Comparison of ENCODE assay signal across 10 mouse cellular contexts in the genomic region with DNA sequence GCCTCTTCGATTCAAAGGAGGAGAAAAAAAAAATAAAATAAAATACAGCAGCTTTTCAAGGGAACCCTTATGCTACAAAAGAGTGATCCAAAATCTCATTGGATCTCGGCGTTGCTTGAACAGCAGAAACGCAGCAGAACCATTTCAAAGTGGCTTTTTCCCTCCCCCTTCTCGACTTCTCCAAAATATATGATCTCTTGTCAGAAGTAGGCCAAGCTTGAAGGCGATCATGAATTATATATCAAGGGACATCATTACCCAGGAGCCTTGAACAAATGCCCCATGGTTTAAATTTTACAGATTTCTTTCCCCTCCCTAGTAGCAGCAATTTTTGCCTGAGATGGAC. TPM values are rescaled to one million over a fixed set of nuclear protein-coding genes. Genes with fewer than 3 reads are reported as not detected.
A peak's percentile ranks its signal among the peaks of the same experiment; 100 is the strongest.
DNase-seq lines count a peak whose midpoint lies in the region; ATAC-seq and TF ChIP-seq lines count a peak whose summit lies in the region.
"Had no signal": no experiment of that assay in that cellular context is flagged by ENCODE, and none has a peak within 500 bp of the region (broad histone marks: within the 10 kb centered on the region; RNA-seq: fewer than 3 reads in every experiment).

No protein-coding gene starts in this region.

- 30% methylated on average over 6 of the region's 6 CpGs for WGBS in kidney, embryonic 16.5 days
- WGBS in neural tube, embryonic 13.5 days, result 27% methylated on average over 6 of the region's 6 CpGs

- H3K4me1 ChIP-seq in kidney, embryonic 16.5 days (ENCODE audit: insufficient read depth, low read length), result peaks cover 8% of the 10 kb centered on the region; the same call in 1 of the 2 replicates
- H3K4me1 ChIP-seq in embryonic fibroblast, embryonic 13.5 days (ENCODE audit: control insufficient read depth, insufficient read depth, low read length), result no peaks in the 10 kb centered on the region
- H3K4me1 ChIP-seq in neural tube, embryonic 13.5 days (replicated peaks), result peaks cover 44% of the 10 kb centered on the region

- TF ChIP-seq POLR2A in embryonic fibroblast, embryonic 13.5 days (IDR thresholded peaks at IDR 0.05; ENCODE audit: low read depth, low read length), result no peak

- no peak for ATAC-seq in kidney, embryonic 16.5 days (ENCODE audit: low FRiP score, low TSS enrichment)
- peak; percentile 1 for ATAC-seq in inflammation-experienced regulatory T-cells, adult 6 months
- ATAC-seq in neural tube, embryonic 13.5 days (ENCODE audit: low read depth), result no peak

- no peaks in the 10 kb centered on the region for H3K9me3 ChIP-seq in kidney, embryonic 16.5 days (ENCODE audit: low read length)
- H3K9me3 ChIP-seq in neural tube, embryonic 13.5 days, result no peaks in the 10 kb centered on the region

- peak overlapping the region; percentile 48; the same call in 1 of the 2 replicates for H3K27ac ChIP-seq in kidney, embryonic 16.5 days (ENCODE audit: low read length)
- 0 out of 2 replicates have a peak overlapping the region, but pooled peaks have one; percentile 54 for H3K27ac ChIP-seq in embryonic fibroblast, embryonic 13.5 days (ENCODE audit: insufficient read depth, low read length)
- H3K27ac ChIP-seq in neural tube, embryonic 13.5 days (replicated peaks), result peak overlapping the region; percentile 89
- H3K27ac ChIP-seq: liver, embryonic 14.5 days had no signal

- no peak overlapping the region for H3K9ac ChIP-seq in kidney, embryonic 16.5 days (replicated peaks; ENCODE audit: low read length)
- H3K9ac ChIP-seq in neural tube, embryonic 13.5 days, result peak overlapping the region; percentile 54
- H3K9ac ChIP-seq: liver, embryonic 14.5 days had no signal

- no peak for TF ChIP-seq CTCF in embryonic fibroblast, embryonic 13.5 days (IDR thresholded peaks at IDR 0.05; ENCODE audit: borderline replicate concordance, insufficient read depth, low read length)

- H3K4me2 ChIP-seq in kidney, embryonic 16.5 days (replicated peaks; ENCODE audit: low read depth, low read length), result peak overlapping the region; percentile 41
- peak overlapping the region; percentile 42 for H3K4me2 ChIP-seq in neural tube, embryonic 13.5 days

- no peaks in the 10 kb centered on the region for H3K27me3 ChIP-seq in kidney, embryonic 16.5 days (ENCODE audit: insufficient read depth, low read length)
- H3K27me3 ChIP-seq in neural tube, embryonic 13.5 days, result no peaks in the 10 kb centered on the region

- no peaks in the 10 kb centered on the region for H3K36me3 ChIP-seq in kidney, embryonic 16.5 days (ENCODE audit: insufficient read depth, low read length)
- H3K36me3 ChIP-seq in neural tube, embryonic 13.5 days, result no peaks in the 10 kb centered on the region

- no peak overlapping the region for H3K4me3 ChIP-seq in kidney, embryonic 16.5 days (ENCODE audit: low read length)
- H3K4me3 ChIP-seq in embryonic fibroblast, embryonic 13.5 days (ENCODE audit: insufficient read depth, low read length), result no peak overlapping the region
- H3K4me3 ChIP-seq in neural tube, embryonic 13.5 days, result no peak overlapping the region
- H3K4me3 ChIP-seq: erythroblast, embryonic 14.5 days had no signal

- DNase-seq in kidney, adult 9 months, result no peak
- no peak for DNase-seq in adrenal gland, adult 8-10 months
- no peak for DNase-seq in urinary bladder, postnatal 25 days (ENCODE audit: low spot score)
- DNase-seq: kidney, postnatal 14 days had no signal

RNA-seq across cellular contexts. Expression of gene Fam49a, which starts 25.8 kb away (rescaled TPM):
- polyA plus RNA-seq in kidney, embryonic 16.5 days (2015; fragmentation: Nextera tagmentation; extraction: Ambion mirVana), result 7.2 and 8.8 TPM in 2 replicates
- 6.7 and 8.2 TPM in 2 replicates for polyA plus RNA-seq in embryonic fibroblast, embryonic 13.5 days (2011; ENCODE audit: insufficient read length, low read depth, missing spikeins)
- 10 to 100 TPM; 45.2 to 55.3 (median 53.3) TPM for polyA plus RNA-seq in inflammation-experienced regulatory T-cells, adult 6 months (2017; shearing (Covaris generic))
- polyA plus RNA-seq in neural tube, embryonic 13.5 days (2015; fragmentation: Nextera tagmentation; extraction: Ambion mirVana), result 34.1 and 42.6 TPM in 2 replicates
- 10 to 100 TPM; 18.2 to 25.3 (median 21.5) TPM for total RNA-seq in adrenal gland, adult 8-10 months (2022)
